Mouse (Mus musculus) midbrain, embryonic 14.5 days (tissue): ENCODE measurements around the gene Rho. TPM values are rescaled to one million over a fixed set of nuclear protein-coding genes. Genes with fewer than 3 reads are reported as not detected.

Source experiments
- ATAC-seq: fragments of 200-750 bp; cut with Nextera tagmentation; 2 replicates; pipeline ENCODE4 v1.8.0; 2017; ENCODE audit warnings: moderate number of reproducible peaks, moderate library complexity; ENCODE audit not compliant: low FRiP score, low TSS enrichment
- DNase-seq: peaks from one replicate; pipeline ENCODE4 v3.0.0-alpha.2; 2015
- H3K27ac ChIP-seq: fragments of 300-500 bp; sonication (generic); replicated peaks from 2 replicates; pipeline ENCODE4 v1.5.1; 2014; ENCODE audit warnings: mild to moderate bottlenecking, low read depth, low read length, moderate library complexity
- H3K27me3 ChIP-seq: fragments of 300-500 bp; sonication (generic); 2 replicates; pipeline ENCODE4 v1.6.1; 2014; ENCODE audit warnings: low read length, control low read depth, mixed read lengths; ENCODE audit not compliant: control insufficient read depth, insufficient read depth
- H3K36me3 ChIP-seq: fragments of 300-500 bp; sonication (generic); 2 replicates; pipeline ENCODE4 v1.6.1; 2014; ENCODE audit warnings: low read length, control low read depth; ENCODE audit not compliant: control insufficient read depth, insufficient read depth
- H3K4me1 ChIP-seq: fragments of 300-500 bp; sonication (generic); 2 replicates; pipeline ENCODE4 v1.6.1; 2014; ENCODE audit warnings: mild to moderate bottlenecking, antibody characterized with exemption, low read length, control low read depth; ENCODE audit not compliant: control insufficient read depth, insufficient read depth
- H3K4me2 ChIP-seq: fragments of 300-500 bp; sonication (generic); 2 replicates; pipeline ENCODE4 v1.6.1; 2014; ENCODE audit warnings: mild to moderate bottlenecking, low read length, moderate library complexity
- H3K4me3 ChIP-seq: fragments of 300-500 bp; sonication (generic); replicated peaks from 2 replicates; pipeline ENCODE4 v1.5.1; 2014; ENCODE audit warnings: low read depth, low read length
- H3K9ac ChIP-seq: fragments of 300-500 bp; sonication (generic); replicated peaks from 2 replicates; pipeline ENCODE4 v1.6.1; 2014; ENCODE audit warnings: mild to moderate bottlenecking, low read length, moderate library complexity
- H3K9me3 ChIP-seq: fragments of 300-500 bp; sonication (generic); 2 replicates; pipeline ENCODE4 v1.6.1; 2016; ENCODE audit warnings: low read length, control low read depth, mixed read lengths; ENCODE audit not compliant: control insufficient read depth
- WGBS: fragments of 180-500 bp; shearing (Covaris S2); extraction: QIAGEN DNeasy Blood & Tissue Kit; methylation state at CpG from one replicate; pipeline ENCODE4 v1.1.7; 2014; 5-methylcytosine and 5-hydroxymethylcytosine counted together
- polyA plus RNA-seq: library from polyadenylated mRNA; unstranded; fragments of >200 nt; fragmentation: Nextera tagmentation; extraction: Ambion mirVana; gene quantifications from 2 replicates; pipeline ENCODE4 v1.2.1, GENCODE M21; 2014

Gene Rho
- polyA plus RNA-seq, 1 experiment from 2014 or later, result 0.07 TPM

DNA sequence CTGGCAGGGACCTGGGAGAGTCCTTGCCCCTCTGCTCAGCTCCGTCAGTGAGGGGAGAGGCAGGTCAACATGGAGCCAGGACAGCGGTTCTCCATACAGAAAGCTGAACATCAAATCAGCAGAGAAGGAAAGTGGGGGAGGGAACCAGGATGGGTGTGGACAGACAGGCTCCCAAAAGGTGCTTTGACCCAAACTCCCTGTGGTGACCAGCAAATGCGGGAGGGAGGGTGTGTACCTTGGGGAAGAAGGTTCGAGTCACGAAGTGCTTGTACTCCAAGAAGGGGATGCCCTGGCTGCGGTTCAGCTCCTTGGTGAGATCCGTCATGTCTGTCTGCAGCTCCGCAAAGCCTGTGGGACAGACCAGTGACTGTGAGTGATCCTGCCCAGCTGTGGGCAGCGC is 32.1 kb downstream of the Rho start:
- Histone ChIP-seq H3K27me3 (no peaks in the 10 kb centered on the region), H3K9ac (no peak overlapping the region), H3K4me2 (no peak overlapping the region), H3K9me3 (no peaks in the 10 kb centered on the region), H3K36me3 (no peaks in the 10 kb centered on the region), H3K27ac (no peak overlapping the region), H3K4me3 (no peak overlapping the region), H3K4me1 (no peaks in the 10 kb centered on the region)
- DNase-seq (no peak), ATAC-seq (no peak)
- WGBS, result 72% methylated on average over 9 of the region's 9 CpGs

DNA sequence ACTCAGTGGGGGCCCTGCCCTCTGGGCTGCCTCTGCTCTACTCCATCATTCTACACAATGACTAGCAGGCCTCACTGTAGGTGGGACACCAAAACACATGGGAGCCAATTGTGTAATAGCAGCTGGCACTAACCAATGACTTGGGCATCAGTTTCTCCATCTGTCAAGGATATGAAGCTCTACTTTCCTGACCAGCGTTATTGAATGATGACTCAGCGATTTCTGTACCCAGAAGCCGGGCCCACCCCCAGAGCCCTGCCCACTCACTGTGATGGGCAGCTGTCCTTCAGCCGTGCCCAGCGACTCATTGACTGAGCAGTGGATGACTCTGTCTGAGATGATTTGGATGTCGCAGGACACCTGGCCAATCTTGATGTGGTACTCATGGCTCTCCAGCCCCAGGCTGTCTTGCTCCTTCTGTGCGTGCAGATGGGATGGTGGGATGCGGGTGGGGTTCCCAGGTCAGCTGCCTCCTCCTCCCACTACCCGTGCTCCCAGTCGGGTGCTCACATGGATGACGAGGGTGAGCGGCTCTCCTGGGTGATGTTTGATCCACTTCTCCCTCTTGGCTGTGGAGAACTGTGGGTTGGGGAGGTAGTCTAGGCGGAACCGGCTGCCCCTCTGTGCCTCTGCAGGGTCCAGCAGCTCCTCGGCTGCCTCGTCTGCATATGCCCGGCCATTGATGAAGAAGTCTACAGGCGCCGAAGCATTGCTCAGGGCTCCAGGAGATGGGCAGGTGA is 34.8 kb downstream of the Rho start:
- Histone ChIP-seq H3K4me3 (no peak overlapping the region), H3K27me3 (no peaks in the 10 kb centered on the region), H3K4me1 (0 out of 2 replicates have a peak, but pooled peaks cover 2% of the 10 kb centered on the region), H3K9ac (no peak overlapping the region), H3K36me3 (no peaks in the 10 kb centered on the region), H3K27ac (no peak overlapping the region), H3K4me2 (no peak overlapping the region), H3K9me3 (no peaks in the 10 kb centered on the region)
- no peak for ATAC-seq
- no peak for DNase-seq
- WGBS, result 93% methylated on average over 19 of the region's 19 CpGs

DNA sequence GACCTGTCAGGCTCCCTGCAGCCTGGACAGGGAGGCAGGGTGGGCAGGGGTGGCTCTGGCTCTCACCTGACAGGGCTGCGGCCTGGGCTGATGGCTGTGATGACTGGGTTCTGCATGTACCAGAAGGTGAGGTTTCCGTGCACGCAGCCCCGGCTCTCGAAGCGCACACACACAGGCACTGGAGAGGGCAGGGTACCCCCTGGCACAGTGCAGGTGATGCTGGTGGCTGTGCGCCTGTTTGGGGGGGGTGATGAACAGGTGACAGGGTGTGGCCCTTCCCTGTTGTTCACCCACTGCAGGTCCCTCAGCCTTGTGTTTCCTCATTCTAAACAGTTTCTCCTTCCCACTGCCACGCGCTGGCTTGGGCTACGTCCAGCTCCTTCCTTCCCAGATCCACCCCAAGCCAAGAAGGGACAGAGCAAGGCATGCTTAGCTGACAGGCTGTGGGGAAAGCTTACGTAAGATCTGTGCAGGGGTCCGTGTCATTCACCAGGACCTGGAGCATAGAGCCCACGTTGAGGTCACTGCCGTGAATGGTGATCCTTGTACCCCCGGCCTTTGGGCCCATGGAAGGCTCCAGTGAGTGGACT is 35.8 kb downstream of the Rho start:
- 93% methylated on average over 15 of the region's 15 CpGs for whole genome bisulfite sequencing
- DNase-seq (no peak), ATAC-seq (no peak)
- Histone ChIP-seq H3K9me3 (no peaks in the 10 kb centered on the region), H3K27me3 (no peaks in the 10 kb centered on the region), H3K27ac (no peak overlapping the region), H3K4me1 (peaks cover 11% of the 10 kb centered on the region; the same call in 1 of the 2 replicates), H3K9ac (no peak overlapping the region), H3K36me3 (no peaks in the 10 kb centered on the region), H3K4me2 (no peak overlapping the region), H3K4me3 (no peak overlapping the region)

DNA sequence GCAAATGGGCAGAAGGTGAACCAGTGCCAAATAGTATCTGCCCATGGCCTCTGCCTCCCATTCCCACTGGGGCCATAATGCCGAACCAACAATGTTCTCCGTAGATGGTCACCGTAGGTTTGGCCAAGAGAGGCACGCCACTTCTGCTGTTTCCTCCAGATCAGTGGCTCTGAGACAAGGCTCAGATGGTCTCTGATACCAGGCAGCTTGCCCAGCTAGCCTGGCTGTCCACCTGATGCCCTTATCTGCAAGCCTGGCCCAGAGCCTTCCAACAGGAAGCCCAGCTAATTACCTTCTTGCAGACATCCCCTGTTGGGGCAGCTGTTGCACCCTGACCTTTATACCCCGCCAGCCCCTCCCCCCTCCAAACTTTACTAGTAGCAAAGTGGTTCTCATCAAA is 36.5 kb downstream of the Rho start:
- DNase-seq (no peak), ATAC-seq (no peak)
- Histone ChIP-seq H3K4me3 (no peak overlapping the region), H3K36me3 (no peaks in the 10 kb centered on the region), H3K9me3 (no peaks in the 10 kb centered on the region), H3K4me1 (peaks cover 17% of the 10 kb centered on the region; the same call in 1 of the 2 replicates), H3K4me2 (no peak overlapping the region), H3K27ac (no peak overlapping the region), H3K9ac (no peak overlapping the region), H3K27me3 (no peaks in the 10 kb centered on the region)
- 70% methylated on average over 5 of the region's 5 CpGs for whole genome bisulfite sequencing

DNA sequence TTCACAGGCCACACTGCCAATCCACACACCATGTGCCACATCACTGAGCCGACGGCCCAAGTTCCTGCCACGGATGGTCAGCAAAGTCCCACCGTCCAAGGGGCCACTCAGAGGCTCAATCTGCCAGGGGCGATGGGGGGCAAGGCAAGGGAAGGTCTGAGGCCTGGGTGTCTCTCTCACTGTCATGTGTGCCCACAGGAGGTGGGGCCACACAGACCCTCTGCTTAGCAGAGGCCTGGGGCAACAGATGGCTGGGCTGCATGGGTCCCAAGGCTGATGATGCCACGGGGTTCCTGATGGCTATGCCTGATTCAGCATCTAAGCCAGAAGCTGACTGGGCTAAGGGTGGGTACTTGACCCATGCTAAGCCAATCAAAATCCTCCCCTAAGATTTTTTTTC is 37.2 kb downstream of the Rho start:
- Histone ChIP-seq H3K27me3 (no peaks in the 10 kb centered on the region), H3K36me3 (no peaks in the 10 kb centered on the region), H3K9ac (no peak overlapping the region), H3K4me2 (no peak overlapping the region), H3K4me3 (no peak overlapping the region), H3K9me3 (no peaks in the 10 kb centered on the region), H3K27ac (0 out of 2 replicates have a peak overlapping the region, but pooled peaks have one; percentile 0), H3K4me1 (peaks cover 17% of the 10 kb centered on the region; the same call in 1 of the 2 replicates)
- ATAC-seq, result peak; percentile 32; the same call in 1 of the 2 replicates
- no peak for DNase-seq
- WGBS, result 62% methylated on average over 6 of the region's 6 CpGs

DNA sequence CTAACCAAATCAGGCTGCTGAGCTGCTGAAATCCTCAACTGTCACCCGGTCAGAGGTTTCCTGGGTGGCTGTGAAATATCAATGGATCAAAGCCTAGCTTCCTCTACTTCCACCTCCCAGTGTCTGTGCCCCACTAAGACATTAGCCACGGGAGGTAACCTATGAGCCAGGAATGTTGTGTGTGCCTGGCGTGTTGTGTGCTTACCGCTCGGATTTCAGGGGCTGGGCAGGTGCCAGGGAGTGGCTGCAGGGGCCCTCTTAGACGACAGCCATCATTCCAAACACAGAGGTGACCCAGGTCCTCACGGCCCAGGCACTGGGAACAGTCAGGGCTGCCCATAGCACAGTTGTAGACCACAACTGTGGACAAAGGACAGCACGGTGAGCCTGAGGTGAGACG is 37.6 kb downstream of the Rho start:
- no peak for ATAC-seq
- no peak overlapping the region for H3K4me2 ChIP-seq
- WGBS, result 68% methylated on average over 9 of the region's 9 CpGs
- no peak overlapping the region for H3K9ac ChIP-seq
- H3K4me3 ChIP-seq, result no peak overlapping the region
- DNase-seq, result no peak
- no peaks in the 10 kb centered on the region for H3K36me3 ChIP-seq
- H3K9me3 ChIP-seq, result no peaks in the 10 kb centered on the region
- no peaks in the 10 kb centered on the region for H3K27me3 ChIP-seq
- H3K27ac ChIP-seq, result no peak overlapping the region
- H3K4me1 ChIP-seq, result peaks cover 20% of the 10 kb centered on the region; the same call in 1 of the 2 replicates

DNA sequence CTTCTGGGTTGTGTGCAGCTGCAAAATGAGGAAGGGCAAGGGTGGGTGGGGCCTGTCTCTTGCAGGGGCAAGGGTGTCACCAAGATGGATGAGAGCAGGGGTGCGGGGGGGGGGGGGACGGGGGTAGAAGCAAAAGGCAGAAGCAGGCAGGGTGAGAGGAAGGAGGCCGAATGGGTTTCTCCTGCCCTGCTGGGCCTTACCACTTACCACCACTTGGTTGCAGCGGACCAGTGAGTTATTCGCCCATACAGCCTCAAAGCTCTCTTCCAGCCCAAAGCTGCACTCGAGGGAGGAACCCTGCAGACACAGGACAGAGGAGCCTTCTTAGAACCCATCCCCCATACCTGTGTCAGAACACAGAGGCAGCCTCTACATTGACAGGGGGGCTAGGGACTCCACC is 38.4 kb downstream of the Rho start:
- no peak overlapping the region for H3K4me3 ChIP-seq
- no peaks in the 10 kb centered on the region for H3K9me3 ChIP-seq
- H3K4me2 ChIP-seq, result no peak overlapping the region
- ATAC-seq, result no peak
- no peaks in the 10 kb centered on the region for H3K36me3 ChIP-seq
- 54% methylated on average over 5 of the region's 6 CpGs for WGBS
- DNase-seq, result no peak
- H3K27me3 ChIP-seq, result no peaks in the 10 kb centered on the region
- peaks cover 20% of the 10 kb centered on the region; the same call in 1 of the 2 replicates for H3K4me1 ChIP-seq
- H3K27ac ChIP-seq, result no peak overlapping the region
- no peak overlapping the region for H3K9ac ChIP-seq

DNA sequence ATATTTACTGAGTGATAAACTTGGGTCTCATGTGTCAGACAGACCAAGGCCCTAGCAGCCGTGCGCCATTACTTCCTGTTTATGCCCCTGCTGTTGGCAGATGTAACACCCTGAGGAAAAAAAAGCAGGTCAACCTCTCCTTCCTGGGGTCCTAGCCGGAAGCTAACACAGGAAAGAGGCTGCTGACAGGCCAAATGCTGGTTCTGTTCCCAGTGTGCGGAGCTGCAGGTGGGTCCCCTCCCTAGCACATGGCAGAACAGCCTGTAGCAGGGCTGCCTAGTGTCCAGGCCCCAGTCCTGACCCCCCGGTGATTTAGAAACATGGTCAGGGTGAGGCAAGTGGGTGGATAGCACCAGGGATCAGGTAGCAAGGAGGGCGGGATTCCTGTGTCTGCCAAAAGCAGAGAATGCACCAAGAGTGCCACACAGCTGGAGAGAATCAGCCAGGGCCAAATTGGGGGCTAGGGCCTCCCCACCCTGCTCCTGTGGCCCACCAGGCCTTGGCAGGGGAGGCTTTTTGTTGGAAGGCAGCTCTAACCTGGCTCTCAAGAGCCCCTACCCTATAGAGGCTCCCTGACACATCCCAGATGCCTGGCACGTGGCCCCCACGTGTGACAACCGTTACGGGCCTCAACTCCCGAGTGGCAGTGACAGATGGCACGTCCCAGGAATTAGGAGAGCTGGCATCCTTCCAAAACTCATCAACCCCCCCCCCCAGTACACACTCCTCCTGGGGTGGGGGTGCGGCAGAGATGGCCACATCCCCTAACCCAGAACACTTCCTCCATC is 39.9 kb downstream of the Rho start:
- Histone ChIP-seq H3K9ac (no peak overlapping the region), H3K27ac (no peak overlapping the region), H3K4me1 (peaks cover 20% of the 10 kb centered on the region; the same call in 1 of the 2 replicates), H3K9me3 (no peaks in the 10 kb centered on the region), H3K4me3 (no peak overlapping the region), H3K36me3 (no peaks in the 10 kb centered on the region), H3K4me2 (no peak overlapping the region), H3K27me3 (no peaks in the 10 kb centered on the region)
- 62% methylated on average over 13 of the region's 13 CpGs for WGBS
- ATAC-seq (peak; percentile 46; the same call in 1 of the 2 replicates), DNase-seq (peak; percentile 41)
